Mouse (Mus musculus): Measurements from ENCODE around the gene Apbb2. TPM values are rescaled to one million over a fixed set of nuclear protein-coding genes. Genes with fewer than 3 reads are reported as not detected.

Apbb2 gene
- total RNA-seq, 2 experiments from 2014 or later = 55.9 to 59.5 TPM

DNA sequence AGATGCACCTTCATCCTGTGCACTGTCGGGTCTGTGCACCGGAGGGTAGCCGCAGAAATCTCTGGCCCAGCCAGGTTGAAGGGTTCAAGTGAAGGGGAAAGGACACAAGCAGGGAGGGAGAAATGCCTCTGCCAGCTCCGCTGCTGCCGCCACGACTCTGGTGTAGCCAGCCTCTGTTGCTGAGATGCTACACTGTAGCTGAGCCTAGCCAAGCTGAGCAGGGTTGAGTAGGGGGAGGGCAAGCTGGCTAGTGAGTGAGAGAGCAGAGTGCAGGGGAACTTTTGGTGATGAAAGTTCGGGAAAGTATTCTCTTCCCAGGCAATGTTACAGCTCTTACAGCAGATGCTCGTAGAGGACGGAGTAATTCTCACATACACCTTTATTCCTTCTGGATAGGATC is 66.3 kb downstream of the Apbb2 start:
- no peak for DNase-seq (ENCODE audit: low spot score in 2 of 2)

DNA sequence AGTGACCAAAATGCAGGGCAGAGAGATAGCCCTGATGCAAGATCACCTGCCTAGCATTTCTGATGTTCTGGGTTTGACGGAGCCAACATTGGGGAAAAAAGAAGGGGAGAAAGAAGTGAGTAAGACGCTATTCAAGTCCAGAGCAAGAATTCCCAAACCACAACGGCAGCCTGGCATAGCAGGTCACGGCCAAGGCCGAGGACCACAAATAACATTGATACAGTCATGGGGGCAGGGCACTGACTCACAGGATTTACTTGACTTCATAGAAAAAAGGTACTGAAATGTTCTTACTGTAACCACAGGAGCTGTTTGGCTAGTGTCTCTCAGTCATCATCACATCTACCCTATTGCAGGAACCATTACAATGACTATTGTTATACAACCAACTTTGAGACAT is 68.3 kb downstream of the Apbb2 start:
- no peak for DNase-seq (ENCODE audit: low spot score in 2 of 2)

- no peak for DNase-seq (ENCODE audit: low spot score in 2 of 2)
Measured at GRCm38 (mm10) chr5:66549691-66550090, 68.9 kb downstream of the Apbb2 start.

DNA sequence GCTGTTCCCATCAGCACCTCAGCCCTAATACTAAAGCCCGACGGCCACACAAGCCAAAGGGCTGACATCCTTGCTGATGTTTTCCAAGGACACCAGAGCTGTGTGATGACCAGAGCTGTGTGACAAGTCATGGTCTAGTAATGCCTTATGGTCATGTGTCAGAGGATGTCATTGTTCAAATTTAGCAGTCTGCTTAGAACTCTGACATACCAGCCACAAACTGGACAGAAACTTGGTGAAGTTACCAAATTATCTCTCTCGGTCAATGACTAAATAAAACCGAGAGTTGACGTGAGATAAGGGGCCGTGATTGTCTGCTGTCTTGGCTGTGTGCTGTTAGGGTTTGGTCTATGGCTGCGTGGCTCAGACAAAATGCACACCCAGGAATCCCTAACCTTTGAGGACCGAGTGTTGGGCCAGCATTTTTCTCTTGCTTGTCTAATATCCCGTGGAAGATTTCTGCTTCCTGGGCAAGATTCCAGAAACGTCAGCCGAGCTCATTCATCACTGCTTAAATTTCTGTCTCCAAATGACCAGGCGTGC is 71.5 kb downstream of the Apbb2 start:
- DNase-seq (ENCODE audit: low spot score in 2 of 2) = no peak

DNA sequence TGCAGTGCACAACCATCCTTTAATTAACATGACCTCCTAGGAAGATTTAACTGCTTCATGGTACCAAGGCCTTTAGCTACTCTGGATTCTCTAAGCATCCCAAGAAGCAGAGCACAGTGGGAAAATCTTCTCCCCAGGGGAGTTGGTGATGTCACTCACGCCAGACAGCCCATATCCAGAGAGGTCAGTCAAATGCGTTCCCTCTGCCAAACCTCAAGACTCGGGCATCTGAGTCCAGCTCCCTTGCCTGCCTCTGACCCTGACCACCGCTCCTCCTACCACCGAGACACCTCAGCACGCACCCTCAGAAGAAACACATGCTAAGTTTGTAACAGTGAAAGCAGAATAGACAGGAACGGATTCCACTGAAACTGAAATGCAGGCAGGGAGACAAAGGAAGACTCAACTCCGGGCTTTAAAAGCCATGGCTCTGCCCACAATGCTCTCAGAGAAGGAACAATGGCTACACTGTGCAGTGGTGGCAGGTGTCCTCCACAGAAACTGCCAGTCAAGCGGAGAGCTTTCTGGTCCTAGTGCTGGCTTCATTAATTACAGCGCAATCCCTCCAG is 72.9 kb downstream of the Apbb2 start:
- DNase-seq (ENCODE audit: low spot score in 2 of 2) = peak in 1 of 2 experiments; percentile 42

DNA sequence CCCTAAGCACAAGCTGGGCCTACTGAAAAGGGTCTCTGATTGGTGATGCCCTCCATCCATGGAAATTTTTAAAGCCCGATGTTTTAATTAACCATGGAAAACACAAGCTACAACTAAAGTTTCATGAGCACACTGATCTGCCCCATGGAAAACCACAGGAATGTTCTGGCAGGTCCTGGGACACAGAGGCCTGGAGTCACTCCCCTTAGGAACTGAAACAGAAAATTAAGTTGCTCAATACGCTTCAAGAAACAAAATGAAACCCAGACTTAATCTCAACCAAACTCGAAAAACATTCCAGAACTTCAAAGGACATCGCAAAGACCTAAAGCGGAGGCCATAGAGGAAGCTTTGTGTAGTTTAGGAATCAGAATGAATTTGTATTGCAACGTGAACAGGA is 74.8 kb downstream of the Apbb2 start:
- DNase-seq (ENCODE audit: low spot score in 2 of 2) = no peak

DNA sequence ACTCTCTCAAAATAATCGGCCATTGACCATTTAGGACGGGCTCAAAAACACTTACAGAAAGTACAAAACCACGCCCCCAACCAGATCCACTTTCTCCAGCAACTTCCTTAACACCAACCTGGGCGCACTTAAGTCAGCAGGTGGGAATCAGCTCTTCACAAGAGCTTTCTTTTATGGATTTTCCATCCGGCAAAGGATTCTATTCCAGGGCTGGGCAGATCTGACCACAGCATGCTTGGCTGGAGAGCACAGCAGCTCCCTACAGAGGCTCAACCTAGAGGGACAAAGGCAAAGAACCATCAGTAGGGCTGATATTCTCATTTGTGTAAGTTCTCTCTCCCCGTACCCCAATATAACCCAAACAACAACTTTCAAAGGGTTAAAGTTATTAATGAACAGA is 75.2 kb downstream of the Apbb2 start:
- no peak for DNase-seq (ENCODE audit: low spot score in 2 of 2)

DNA sequence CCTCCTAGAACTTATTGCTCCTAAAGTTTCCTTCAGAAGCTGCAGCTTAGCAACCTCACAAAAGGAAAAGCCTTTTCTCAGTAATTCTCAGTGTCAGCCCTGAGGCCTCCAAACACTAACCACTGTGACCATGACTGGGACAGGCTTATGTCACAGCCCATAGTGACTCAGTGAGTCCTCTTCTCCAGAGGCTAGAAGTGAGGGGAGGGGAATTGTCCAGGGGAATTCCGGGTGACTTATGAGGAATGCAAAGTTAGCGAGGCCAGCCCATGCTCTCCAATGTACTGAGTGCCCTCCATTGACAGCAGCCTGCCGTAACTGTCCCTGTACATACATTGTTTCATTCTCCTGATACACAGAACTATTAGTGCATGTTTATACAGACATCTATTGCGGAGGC is 76.1 kb downstream of the Apbb2 start:
- DNase-seq (ENCODE audit: low spot score in 2 of 2) = no peak

- no peak for DNase-seq (ENCODE audit: low spot score in 2 of 2)
Measured at GRCm38 (mm10) chr5:66541385-66541784, 77.2 kb downstream of the Apbb2 start.

DNA sequence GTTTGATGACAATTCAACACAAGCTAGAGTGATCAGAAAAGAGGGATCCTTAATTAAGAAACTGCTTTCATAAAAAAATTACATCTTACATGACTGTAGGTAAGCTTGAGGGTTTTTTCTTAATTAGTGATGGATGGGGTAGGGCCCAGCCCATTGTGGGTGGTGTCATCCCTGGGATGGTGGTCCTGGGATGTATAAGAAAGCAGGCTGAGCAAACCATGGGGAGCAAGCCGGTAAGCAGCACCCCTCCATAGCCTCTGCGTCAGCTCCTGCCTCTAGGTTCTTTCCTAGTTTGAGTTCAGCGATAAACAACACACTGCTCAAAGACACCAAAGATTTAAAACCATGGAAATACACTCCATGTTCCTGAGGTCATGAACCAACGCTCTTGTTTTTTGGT is 78.3 kb downstream of the Apbb2 start:
- DNase-seq (ENCODE audit: low spot score in 2 of 2) = no peak

GRCm38 (mm10) chr5:66537811-66538210 is 80.8 kb downstream of the Apbb2 start:
- no peak for DNase-seq (ENCODE audit: low spot score in 2 of 2)

- DNase-seq (ENCODE audit: low spot score in 2 of 2) = no peak
Measured at GRCm38 (mm10) chr5:66536696-66537358, 81.8 kb downstream of the Apbb2 start.

DNA sequence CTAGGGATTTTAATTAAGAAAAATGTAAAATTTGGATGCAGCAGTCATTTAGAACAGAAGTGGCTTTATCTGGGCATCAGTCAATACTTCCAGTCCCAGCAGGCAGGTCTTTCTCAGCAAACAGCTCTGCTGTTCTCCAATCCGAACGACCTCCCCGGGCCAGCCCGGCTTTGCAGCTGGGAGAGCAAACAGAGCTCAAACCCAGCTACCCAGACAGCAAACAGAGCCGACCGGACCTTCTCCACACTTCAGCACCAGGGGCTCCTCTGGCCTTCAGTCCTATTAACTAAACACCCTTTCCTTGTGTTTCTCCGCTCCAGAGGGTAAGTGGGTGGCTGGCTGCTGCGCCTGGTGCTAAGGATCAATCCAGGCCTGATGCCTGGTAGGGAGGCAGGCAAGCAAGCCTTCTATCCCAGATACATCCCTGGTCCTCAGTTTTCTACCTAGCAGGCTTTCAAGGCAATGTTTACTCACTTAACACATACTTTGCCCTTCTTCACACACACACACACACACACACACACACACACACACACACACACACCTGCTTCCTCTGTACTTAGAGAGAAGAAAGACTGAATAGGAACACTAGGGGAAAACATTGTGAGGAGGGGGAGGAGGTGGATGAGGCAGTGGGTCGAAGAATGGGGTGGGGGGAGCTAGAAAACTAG is 82.9 kb downstream of the Apbb2 start:
- DNase-seq (ENCODE audit: low spot score in 2 of 2) = no peak

DNA sequence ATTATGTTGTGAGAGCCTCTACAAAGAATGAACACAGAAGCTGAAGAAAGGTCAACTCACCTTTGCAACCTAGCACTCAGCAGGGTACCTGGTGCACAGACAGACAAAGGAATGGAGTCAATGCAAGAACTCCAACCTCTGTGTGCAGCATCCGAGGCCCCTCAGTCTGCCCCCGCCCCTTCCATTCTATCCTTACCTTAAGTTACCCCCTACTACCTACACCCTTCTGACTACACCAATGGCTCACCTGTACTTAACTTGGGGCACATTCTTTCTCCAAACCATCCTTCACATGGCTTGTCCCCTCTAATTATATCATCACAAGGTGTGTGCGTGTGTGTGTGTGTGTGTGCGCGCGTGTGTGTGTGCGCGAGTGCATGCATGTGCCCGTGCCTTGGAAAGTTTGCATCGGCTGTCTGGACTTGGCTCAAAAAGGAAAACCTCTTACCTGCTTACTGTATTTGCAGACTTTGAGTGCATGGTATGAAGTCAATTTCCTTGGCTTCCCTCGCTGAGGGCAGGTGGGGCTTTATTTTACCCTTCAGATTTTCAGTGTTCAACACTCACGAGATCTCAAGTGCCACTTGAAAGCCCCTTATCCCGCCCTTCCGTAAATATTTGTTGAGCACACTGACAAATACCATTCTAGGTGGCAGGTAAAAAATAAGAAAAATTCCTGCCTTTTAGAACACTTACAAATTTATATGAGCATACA is 84.7 kb downstream of the Apbb2 start:
- DNase-seq (ENCODE audit: low spot score in 2 of 2) = no peak

GRCm38 (mm10) chr5:66532827-66533226 is 85.8 kb downstream of the Apbb2 start:
- no peak for DNase-seq (ENCODE audit: low spot score in 2 of 2)

- no peak for DNase-seq (ENCODE audit: low spot score in 2 of 2)
Measured at GRCm38 (mm10) chr5:66530361-66530760, 88.2 kb downstream of the Apbb2 start.

DNA sequence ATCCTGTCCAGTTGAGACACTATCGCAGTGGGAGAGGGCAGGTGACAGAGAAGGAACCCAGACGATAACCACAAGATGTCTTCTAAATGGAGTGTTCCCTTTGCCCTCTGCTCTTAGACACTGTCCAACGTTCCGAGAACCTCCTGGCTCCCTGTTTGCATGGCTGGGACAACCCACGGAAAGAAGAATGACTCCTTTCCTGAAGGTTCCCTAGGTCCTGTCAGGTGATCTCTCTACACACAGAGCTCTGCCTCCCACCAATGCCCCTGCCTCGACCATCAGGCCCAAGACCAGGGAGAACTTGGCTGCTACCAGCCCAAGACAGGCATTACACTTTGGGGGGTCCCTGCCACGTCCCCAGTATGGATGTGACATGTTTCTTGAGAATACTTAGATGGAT is 89.0 kb downstream of the Apbb2 start:
- DNase-seq (ENCODE audit: low spot score in 2 of 2) = no peak

DNA sequence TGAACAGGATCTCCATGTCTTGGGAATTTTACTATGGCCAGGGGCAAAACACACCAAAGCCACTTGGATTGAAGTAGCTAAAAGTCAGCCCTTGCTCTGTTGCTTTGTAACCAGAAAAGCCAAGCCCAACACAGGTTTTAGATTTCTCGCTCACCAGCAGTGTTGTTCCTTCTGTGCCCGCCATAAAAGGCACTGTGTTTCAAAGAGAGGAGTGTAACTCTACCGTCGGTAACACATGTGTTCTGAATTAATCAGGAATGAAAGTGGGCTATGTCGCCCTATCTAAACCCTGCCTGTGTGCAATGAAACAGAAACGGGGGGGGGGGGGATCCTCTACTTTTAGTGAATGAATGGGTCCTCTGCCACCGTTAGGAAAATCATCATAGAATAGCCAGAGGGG is 90.0 kb downstream of the Apbb2 start:
- DNase-seq (ENCODE audit: low spot score in 2 of 2) = no peak

DNA sequence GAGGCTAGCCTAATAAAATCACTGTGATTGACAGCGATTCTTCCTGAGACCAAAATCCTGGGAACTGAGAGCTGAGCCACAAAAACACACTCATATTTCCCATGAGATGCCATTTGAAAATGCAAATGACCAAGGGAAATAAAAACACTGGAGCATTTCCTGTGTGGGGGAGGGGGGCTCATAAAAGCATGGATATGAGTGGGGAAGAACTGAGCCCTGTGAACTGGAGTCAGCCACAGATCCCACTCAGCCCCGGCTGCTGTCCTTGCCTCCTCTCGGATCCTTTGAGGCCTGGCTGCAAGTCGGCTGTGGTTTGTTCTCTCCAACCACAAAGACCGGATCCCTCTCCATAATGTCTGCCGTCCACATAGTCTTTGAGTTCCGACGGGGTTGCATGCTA is 91.5 kb downstream of the Apbb2 start:
- no peak for DNase-seq (ENCODE audit: low spot score in 2 of 2)

- DNase-seq (ENCODE audit: low spot score in 2 of 2) = no peak
Measured at GRCm38 (mm10) chr5:66525002-66525401, 93.6 kb downstream of the Apbb2 start.

- peak in 1 of 2 experiments; percentile 37 for DNase-seq (ENCODE audit: low spot score in 2 of 2)
Measured at GRCm38 (mm10) chr5:66523681-66524503, 94.7 kb downstream of the Apbb2 start.
